Mouse (Mus musculus) liver, embryonic 11.5 days (tissue): ENCODE data around the gene Atp2b2. TPM values are rescaled to one million over a fixed set of nuclear protein-coding genes. Genes with fewer than 3 reads are reported as not detected.
A peak's percentile ranks its signal among the peaks of the same experiment; 100 is the strongest.

Source experiments
- ATAC-seq: fragments of 200-750 bp; cut with Nextera tagmentation; replicated peaks from 2 replicates; pipeline ENCODE4 v1.8.0; 2017; ENCODE audit warnings: moderate number of reproducible peaks, mild to moderate bottlenecking, moderate TSS enrichment, moderate library complexity; ENCODE audit not compliant: low FRiP score
- DNase-seq: peaks from one replicate; pipeline ENCODE4 v3.0.0-alpha.2; 2017; ENCODE audit warnings: low spot score
- H3K27ac ChIP-seq: fragments of 300-500 bp; sonication (generic); 2 replicates; pipeline ENCODE4 v1.5.1; 2014; ENCODE audit warnings: mild to moderate bottlenecking, low read depth, low read length, control low read depth
- H3K27me3 ChIP-seq: fragments of 300-500 bp; sonication (generic); replicated peaks from 2 replicates; pipeline ENCODE4 v1.6.1; 2014; ENCODE audit warnings: low read length, mixed read lengths; ENCODE audit not compliant: control insufficient read depth, insufficient read depth
- H3K36me3 ChIP-seq: fragments of 300-500 bp; sonication (generic); 2 replicates; pipeline ENCODE4 v1.6.1; 2014; ENCODE audit warnings: mild to moderate bottlenecking, low read length, moderate library complexity, mixed read lengths; ENCODE audit not compliant: control insufficient read depth, insufficient read depth
- H3K4me1 ChIP-seq: fragments of 300-500 bp; sonication (generic); replicated peaks from 2 replicates; pipeline ENCODE4 v1.6.1; 2014; ENCODE audit warnings: low read length, mixed read lengths; ENCODE audit not compliant: control insufficient read depth, insufficient read depth
- H3K4me2 ChIP-seq: fragments of 300-500 bp; sonication (generic); 2 replicates; pipeline ENCODE4 v1.6.1; 2014; ENCODE audit warnings: mild to moderate bottlenecking, control low read depth, moderate library complexity
- H3K4me3 ChIP-seq: fragments of 300-500 bp; sonication (generic); 2 replicates; pipeline ENCODE4 v1.5.1; 2014; ENCODE audit warnings: low read depth, low read length, control low read depth
- H3K9ac ChIP-seq: fragments of 300-500 bp; sonication (generic); 2 replicates; pipeline ENCODE4 v1.6.1; 2014; ENCODE audit warnings: low read depth, low read length, control low read depth
- H3K9me3 ChIP-seq: fragments of 300-500 bp; sonication (generic); 2 replicates; pipeline ENCODE4 v1.6.1; 2016; ENCODE audit warnings: low read length, inconsistent platforms, mixed read lengths; ENCODE audit not compliant: control insufficient read depth
- WGBS: fragments of 180-500 bp; shearing (Covaris S2); extraction: QIAGEN DNeasy Blood & Tissue Kit; methylation state at CpG from one replicate; pipeline ENCODE4 v1.1.7; 2014; 5-methylcytosine and 5-hydroxymethylcytosine counted together
- polyA plus RNA-seq: library from polyadenylated mRNA; unstranded; fragments of >200 nt; fragmentation: Nextera tagmentation; extraction: Ambion mirVana; gene quantifications from 2 replicates; pipeline ENCODE4 v1.2.1, GENCODE M21; 2014

Gene Atp2b2
- polyA plus RNA-seq, result 0.58 and 0.62 TPM in 2 replicates

DNA sequence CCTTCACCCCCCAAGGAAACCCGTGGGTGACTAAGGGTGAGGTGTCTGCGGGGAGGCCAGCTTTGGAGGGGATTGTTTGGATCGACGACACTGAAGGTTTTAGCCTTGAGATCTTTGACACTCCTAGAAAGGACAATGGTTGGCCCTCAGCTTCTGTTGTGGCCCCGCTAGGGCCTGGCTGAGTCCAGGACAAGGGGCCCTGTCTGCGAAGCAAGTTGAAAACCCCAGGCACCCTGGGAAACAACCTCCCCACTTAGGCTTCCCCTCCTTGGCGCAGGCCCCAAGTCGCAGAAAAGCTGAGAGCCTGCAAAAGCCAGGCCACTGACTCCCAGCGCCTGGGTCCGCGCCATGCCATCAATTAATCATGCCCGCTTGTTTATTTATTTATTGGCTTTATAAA lies at the start of gene Atp2b2:
TSS of gene Atp2b2 (minus strand) at position 282 of the 400 bp plus-strand sequence.
- DNase-seq (no peak), ATAC-seq (no peak)
- H3K4me2 ChIP-seq, result peak within 1 kb of the TSS; percentile 60
- H3K9me3 ChIP-seq, result no peaks in the 10 kb centered on the region
- H3K4me3 ChIP-seq, result peak within 1 kb of the TSS; percentile 34
- WGBS, result 29% methylated on average over 12 of the region's 12 CpGs
- no peak within 1 kb of the TSS for H3K27ac ChIP-seq
- H3K9ac ChIP-seq, result no peak within 1 kb of the TSS
- no peaks in the 10 kb centered on the region for H3K4me1 ChIP-seq
- no peaks in the 10 kb centered on the region for H3K36me3 ChIP-seq
- H3K27me3 ChIP-seq, result peaks cover 51% of the 10 kb centered on the region

DNA sequence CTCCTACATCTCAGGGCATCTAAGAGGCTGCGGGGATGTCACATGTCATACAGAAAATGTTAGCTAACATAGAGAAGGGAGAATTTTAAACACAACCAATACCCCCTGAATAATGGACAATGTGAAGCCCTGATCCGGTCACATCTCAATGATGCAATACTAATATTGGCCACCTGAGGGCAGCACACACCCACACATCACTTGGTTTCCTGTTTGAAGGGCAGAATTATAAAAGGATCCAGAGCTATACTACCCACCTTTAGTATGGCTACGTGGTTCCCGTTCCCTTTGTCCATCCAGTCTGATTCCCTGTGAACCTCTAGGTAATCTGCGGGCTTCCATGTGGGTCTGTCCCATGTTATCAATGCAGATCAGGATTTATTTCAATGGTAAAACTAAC lies 47.2 kb upstream of the Atp2b2 start:
- Histone ChIP-seq H3K27ac (no peak overlapping the region), H3K36me3 (no peaks in the 10 kb centered on the region), H3K9me3 (no peaks in the 10 kb centered on the region), H3K4me3 (no peak overlapping the region), H3K4me1 (no peaks in the 10 kb centered on the region), H3K9ac (no peak overlapping the region), H3K4me2 (no peak overlapping the region), H3K27me3 (no peaks in the 10 kb centered on the region)
- WGBS, result 17% methylated on average over 5 of the region's 5 CpGs
- DNase-seq, result no peak
- no peak for ATAC-seq

DNA sequence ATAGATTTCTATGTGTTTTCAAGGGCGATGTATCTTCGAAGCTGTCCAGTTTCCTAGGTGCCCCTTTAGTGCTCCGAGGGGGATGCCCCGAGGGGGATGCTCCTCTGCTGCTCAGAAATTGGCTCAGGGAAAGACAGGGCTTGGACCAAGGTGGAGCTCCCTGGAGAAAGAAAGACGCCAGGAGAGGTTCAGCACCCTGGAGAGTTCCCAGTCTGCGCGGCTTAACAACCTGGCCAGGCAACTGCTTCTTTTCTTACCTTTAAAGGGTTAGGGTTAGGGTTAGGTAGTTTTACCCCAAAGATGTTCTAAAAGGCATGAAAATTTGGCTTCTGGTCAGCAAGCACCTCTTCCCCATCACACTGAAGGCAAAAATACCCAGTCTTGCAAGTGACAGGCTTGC lies 44.7 kb upstream of the Atp2b2 start:
- DNase-seq (peak; percentile 53), ATAC-seq (no peak)
- H3K4me3 ChIP-seq, result no peak overlapping the region

DNA sequence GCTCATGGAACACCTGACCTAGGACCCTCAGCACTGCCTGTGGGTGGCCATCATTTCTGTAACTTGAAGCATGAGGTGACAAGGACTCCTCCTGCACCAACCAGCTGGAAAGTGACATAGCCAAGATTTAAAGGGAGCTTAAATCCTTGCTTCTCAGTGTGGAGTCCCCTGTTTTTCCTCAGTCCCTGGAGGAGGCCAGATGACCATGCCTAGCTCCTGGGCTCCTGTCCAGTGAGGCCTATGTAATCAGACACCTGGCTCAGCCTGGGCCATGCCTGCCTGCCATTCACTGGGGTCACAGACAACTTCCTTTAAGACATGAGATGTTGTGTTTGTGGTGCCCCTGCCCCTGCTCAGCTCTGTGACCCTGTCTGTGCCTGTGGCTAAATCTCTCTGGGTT lies 36.1 kb upstream of the Atp2b2 start:
- H3K27ac ChIP-seq, result no peak overlapping the region
- DNase-seq (no peak), ATAC-seq (no peak)
- no peak overlapping the region for H3K4me2 ChIP-seq
- no peaks in the 10 kb centered on the region for H3K9me3 ChIP-seq
- no peaks in the 10 kb centered on the region for H3K36me3 ChIP-seq
- H3K4me3 ChIP-seq, result no peak overlapping the region
- H3K27me3 ChIP-seq, result no peaks in the 10 kb centered on the region
- H3K9ac ChIP-seq, result no peak overlapping the region
- H3K4me1 ChIP-seq, result no peaks in the 10 kb centered on the region

More for the DNA sequence above, 44.7 kb upstream of the Atp2b2 start:
- H3K27me3 ChIP-seq, result no peaks in the 10 kb centered on the region
- H3K9ac ChIP-seq, result no peak overlapping the region
- no peak overlapping the region for H3K4me2 ChIP-seq
- WGBS, result 29% methylated on average over 7 of the region's 7 CpGs
- no peaks in the 10 kb centered on the region for H3K36me3 ChIP-seq
- H3K4me1 ChIP-seq, result no peaks in the 10 kb centered on the region
- H3K27ac ChIP-seq, result no peak overlapping the region
- no peaks in the 10 kb centered on the region for H3K9me3 ChIP-seq

DNA sequence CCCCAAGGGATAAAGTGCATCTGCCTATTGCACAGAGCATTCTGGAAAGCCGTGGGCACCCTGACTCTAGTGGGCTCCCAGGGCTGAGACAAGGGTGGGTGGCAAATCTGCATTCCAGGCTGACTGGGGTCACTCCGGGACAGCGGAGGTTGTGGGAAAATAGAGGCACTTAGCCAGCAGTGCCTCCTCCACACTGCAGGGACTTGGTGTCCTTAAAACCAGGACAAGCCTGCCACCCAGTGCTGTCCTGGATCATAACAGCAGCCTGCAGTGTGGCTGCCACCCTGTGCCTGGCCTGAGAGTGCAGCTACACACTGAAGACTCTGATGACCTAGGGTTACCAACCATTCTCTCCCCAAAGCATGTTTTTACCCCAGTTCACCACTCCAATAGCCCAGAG lies 34.1 kb upstream of the Atp2b2 start:
- DNase-seq (no peak), ATAC-seq (no peak)
- H3K4me3 ChIP-seq, result no peak overlapping the region
- 68% methylated on average over 3 of the region's 3 CpGs for WGBS
- no peaks in the 10 kb centered on the region for H3K4me1 ChIP-seq
- no peak overlapping the region for H3K9ac ChIP-seq
- no peak overlapping the region for H3K27ac ChIP-seq
- no peaks in the 10 kb centered on the region for H3K27me3 ChIP-seq
- no peaks in the 10 kb centered on the region for H3K36me3 ChIP-seq
- H3K4me2 ChIP-seq, result no peak overlapping the region
- no peaks in the 10 kb centered on the region for H3K9me3 ChIP-seq

DNA sequence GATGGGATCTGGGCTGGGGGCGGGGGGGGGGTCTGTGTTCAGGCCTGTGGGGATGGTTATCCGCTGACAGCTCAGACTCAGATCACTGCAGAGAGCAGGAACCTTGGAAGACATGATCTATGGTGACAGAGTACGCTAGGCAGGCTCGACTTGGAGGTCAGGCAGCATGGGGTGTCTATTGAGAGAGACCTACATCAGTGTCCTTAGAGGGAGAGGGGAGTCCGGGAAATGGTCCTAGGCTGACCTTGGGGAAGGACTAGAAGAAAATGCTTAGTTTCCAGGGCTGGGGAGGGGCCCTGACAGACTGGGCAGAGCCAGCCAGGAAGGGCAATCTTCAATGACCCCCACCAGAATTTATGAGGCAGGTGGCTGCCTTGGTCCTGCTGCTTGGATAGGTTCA lies 33.6 kb upstream of the Atp2b2 start:
- Histone ChIP-seq H3K9me3 (no peaks in the 10 kb centered on the region), H3K4me2 (no peak overlapping the region), H3K9ac (no peak overlapping the region), H3K36me3 (no peaks in the 10 kb centered on the region), H3K4me3 (no peak overlapping the region), H3K27me3 (no peaks in the 10 kb centered on the region), H3K27ac (no peak overlapping the region), H3K4me1 (no peaks in the 10 kb centered on the region)
- 50% methylated on average over 5 of the region's 5 CpGs for WGBS
- no peak for DNase-seq
- no peak for ATAC-seq

DNA sequence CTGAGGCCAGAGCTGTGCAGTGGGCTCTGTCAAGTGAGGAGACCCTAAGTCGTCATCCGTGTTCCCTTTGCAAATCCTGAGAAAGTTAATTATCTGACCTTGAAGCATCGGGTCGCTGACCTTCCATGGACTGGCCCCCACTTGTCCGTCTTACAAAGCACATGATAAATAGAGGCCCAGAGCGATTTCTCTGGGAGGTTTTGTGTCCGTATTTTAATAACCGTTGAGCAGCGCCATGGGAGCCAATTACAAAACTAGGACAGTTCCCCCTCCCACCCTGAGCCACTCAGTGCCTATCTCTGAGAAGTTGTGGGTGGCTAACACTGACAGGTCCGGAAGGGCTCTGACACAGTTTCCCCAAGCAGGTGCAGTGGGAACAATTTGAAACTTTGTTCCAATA lies 32.5 kb upstream of the Atp2b2 start:
- H3K9ac ChIP-seq, result no peak overlapping the region
- H3K27me3 ChIP-seq, result no peaks in the 10 kb centered on the region
- no peak for DNase-seq
- H3K4me1 ChIP-seq, result no peaks in the 10 kb centered on the region
- no peak overlapping the region for H3K4me2 ChIP-seq
- no peaks in the 10 kb centered on the region for H3K36me3 ChIP-seq
- WGBS, result 77% methylated on average over 10 of the region's 10 CpGs
- H3K27ac ChIP-seq, result no peak overlapping the region
- ATAC-seq, result no peak
- H3K9me3 ChIP-seq, result no peaks in the 10 kb centered on the region
- no peak overlapping the region for H3K4me3 ChIP-seq

DNA sequence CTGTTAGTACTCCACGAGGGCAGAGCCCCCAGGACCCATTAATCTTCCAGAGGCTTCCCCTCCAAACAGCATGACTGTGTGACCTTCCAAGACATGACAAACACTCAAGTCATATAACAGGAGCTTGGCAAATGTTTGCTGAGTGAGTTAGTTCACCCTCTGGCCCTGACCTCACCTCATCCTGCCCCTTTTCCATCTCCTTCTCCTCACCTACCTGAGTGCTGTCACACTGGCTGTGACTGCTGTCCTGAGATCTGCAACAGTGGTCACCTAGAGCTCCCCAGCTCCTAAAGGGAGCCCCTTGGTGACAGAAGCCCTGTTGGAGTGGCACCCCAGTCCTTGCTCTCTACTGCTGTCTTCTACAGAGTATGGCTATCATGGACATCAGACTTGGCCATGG lies 31.8 kb upstream of the Atp2b2 start:
- H3K4me2 ChIP-seq, result no peak overlapping the region
- H3K9me3 ChIP-seq, result no peaks in the 10 kb centered on the region
- no peaks in the 10 kb centered on the region for H3K4me1 ChIP-seq
- H3K27ac ChIP-seq, result no peak overlapping the region
- no peak overlapping the region for H3K4me3 ChIP-seq
- H3K27me3 ChIP-seq, result no peaks in the 10 kb centered on the region
- no peak overlapping the region for H3K9ac ChIP-seq
- H3K36me3 ChIP-seq, result no peaks in the 10 kb centered on the region
- no peak for DNase-seq
- WGBS, result 21% methylated on average over 1 of the region's 1 CpGs
- no peak for ATAC-seq

DNA sequence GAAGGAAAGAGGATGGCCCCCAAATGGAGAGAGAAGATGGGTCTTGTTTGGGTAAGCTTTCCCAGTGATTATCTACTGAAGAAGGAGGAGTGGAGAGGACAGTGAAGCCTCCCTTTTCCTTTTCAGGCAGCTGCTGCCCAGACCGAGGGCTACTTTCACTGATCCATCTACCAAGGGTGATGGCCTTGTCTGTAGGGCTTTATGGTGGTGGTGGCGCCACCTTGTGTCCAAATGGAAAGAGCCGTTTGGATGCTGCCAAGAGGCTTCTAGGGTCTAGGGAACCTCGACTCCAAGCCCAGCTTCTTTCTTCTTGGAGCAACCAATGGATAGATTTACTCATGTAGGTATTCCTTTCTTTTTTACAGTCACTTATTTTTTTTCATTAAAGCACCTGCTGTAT lies 29.2 kb upstream of the Atp2b2 start:
- H3K9me3 ChIP-seq, result no peaks in the 10 kb centered on the region
- H3K4me1 ChIP-seq, result no peaks in the 10 kb centered on the region
- DNase-seq (peak; percentile 35), ATAC-seq (no peak)
- H3K36me3 ChIP-seq, result no peaks in the 10 kb centered on the region
- H3K4me3 ChIP-seq, result no peak overlapping the region
- no peak overlapping the region for H3K27ac ChIP-seq
- 9% methylated on average over 4 of the region's 4 CpGs for WGBS
- no peak overlapping the region for H3K4me2 ChIP-seq
- no peaks in the 10 kb centered on the region for H3K27me3 ChIP-seq
- no peak overlapping the region for H3K9ac ChIP-seq
